Mouse (Mus musculus) cerebellum, adult 8-10 months (tissue): ENCODE results near the gene Glis3.

Experiments
- DNase-seq: peaks from one replicate; pipeline ENCODE4 v3.0.0; 2022

The Glis3 gene

DNA sequence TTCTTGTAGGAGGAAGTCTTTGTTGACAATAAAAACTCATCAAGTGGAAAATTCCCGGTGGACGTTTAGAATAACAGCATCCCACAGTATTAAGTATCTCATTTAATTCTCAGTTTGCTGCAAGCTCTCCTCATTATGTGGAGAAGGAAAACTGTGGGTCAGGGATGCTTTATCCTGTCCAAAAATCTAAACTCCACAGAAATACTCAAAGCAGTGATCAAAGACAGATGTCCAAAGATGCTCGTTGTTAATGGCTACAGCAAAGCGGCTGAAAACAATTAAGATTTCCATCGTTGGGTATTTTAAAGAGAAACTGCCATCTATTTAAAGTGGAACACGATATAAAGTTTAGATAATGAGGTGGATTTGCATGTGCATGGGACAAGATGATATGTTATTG lies 454.2 kb downstream of the Glis3 start:
- DNase-seq, result no peak

DNA sequence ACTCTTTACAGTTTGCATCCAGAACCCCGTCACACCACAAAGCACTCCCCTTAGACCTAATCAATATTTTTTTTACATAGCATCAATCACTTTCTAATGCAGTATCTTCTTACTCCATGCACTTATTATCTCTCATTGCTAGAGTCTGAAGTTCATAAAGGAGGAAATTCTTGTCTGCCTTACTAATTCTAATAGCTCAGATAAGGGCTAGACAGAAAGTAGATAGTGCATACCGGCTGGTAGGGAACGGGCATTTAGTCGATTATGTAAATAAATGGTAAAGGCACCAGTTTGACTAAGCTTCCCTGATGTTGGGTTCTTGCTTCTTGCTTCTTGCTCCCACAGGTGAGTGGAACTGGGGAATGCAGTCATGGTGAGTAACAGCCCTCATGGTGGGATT lies 468.2 kb downstream of the Glis3 start:
- DNase-seq, result no peak
